Mouse (Mus musculus): ENCODE measurements at regions not wholly inside any gene's neighbourhood (a gene's known extent, or its start where the extent isn't known, plus 50 kb on each side); places are given as distances from the start of the nearest gene placed in this dataset.

- Histone ChIP-seq H3K4me1 (peaks cover 25% of the 10 kb centered on the region), H3K27me3 (no peaks in the 10 kb centered on the region; the same call in 1 of the 2 replicates), H3K9me3 (peaks cover 7% of the 10 kb centered on the region; the same call in 1 of the 2 replicates), H3K9ac (replicated peaks) (no peak overlapping the region), H3K36me3 (no peaks in the 10 kb centered on the region), H3K4me2 (replicated peaks) (no peak overlapping the region), H3K4me3 (no peak overlapping the region), H3K27ac (replicated peaks) (no peak overlapping the region)
- peak; percentile 30; the same call in 1 of the 2 replicates for ATAC-seq (ENCODE audit: low FRiP score, low read depth)
- 71% methylated on average over 3 of the region's 3 CpGs for WGBS
Measured at GRCm38 (mm10) chr11:114544212-114544611, 124.1 kb upstream of the Rpl38 start.

DNA sequence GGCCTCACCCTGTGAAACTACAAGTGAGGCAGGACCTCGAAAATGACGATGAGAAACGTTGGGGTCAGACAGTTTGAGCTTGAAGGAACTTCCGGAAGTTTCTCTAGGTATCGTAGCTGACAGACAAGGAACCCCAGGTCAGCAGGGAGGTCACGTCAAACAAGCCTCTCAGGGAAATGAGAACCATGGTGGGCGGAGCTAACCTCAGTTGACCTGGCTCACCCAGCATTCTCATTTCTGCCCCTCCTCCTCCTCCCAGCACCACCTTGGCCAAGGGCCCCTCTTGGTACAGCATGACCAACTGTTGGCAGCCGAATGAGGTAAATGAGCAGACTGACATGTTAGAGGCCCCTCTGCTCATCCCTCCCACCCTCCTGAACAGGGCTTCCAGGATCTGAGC is 126.2 kb upstream of the Rpl38 start:
- WGBS = 77% methylated on average over 8 of the region's 8 CpGs
- H3K27ac ChIP-seq (replicated peaks) = no peak overlapping the region
- no peak overlapping the region for H3K4me3 ChIP-seq
- no peak overlapping the region for H3K9ac ChIP-seq (replicated peaks)
- no peak for ATAC-seq (ENCODE audit: low FRiP score, low read depth)
- H3K36me3 ChIP-seq = no peaks in the 10 kb centered on the region
- H3K9me3 ChIP-seq = peaks cover 7% of the 10 kb centered on the region; the same call in 1 of the 2 replicates
- H3K27me3 ChIP-seq = no peaks in the 10 kb centered on the region; the same call in 1 of the 2 replicates
- peaks cover 36% of the 10 kb centered on the region for H3K4me1 ChIP-seq
- no peak overlapping the region for H3K4me2 ChIP-seq (replicated peaks)

GRCm38 (mm10) chr11:114540503-114540902 is 127.8 kb upstream of the Rpl38 start:
- 77% methylated on average over 3 of the region's 3 CpGs for WGBS
- Histone ChIP-seq H3K9me3 (peaks cover 7% of the 10 kb centered on the region; the same call in 1 of the 2 replicates), H3K4me1 (peaks cover 45% of the 10 kb centered on the region)

GRCm38 (mm10) chr11:114536616-114537493 is 131.5 kb upstream of the Rpl38 start:
- Histone ChIP-seq H3K9ac (replicated peaks) (no peak overlapping the region), H3K27me3 (no peaks in the 10 kb centered on the region), H3K4me3 (no peak overlapping the region), H3K4me1 (peaks cover 26% of the 10 kb centered on the region), H3K4me2 (replicated peaks) (no peak overlapping the region; the same call in 1 of the 2 replicates), H3K9me3 (peaks cover 7% of the 10 kb centered on the region; the same call in 1 of the 2 replicates), H3K27ac (replicated peaks) (peak overlapping the region; percentile 79), H3K36me3 (no peaks in the 10 kb centered on the region)
- WGBS = 13% methylated on average over 13 of the region's 13 CpGs
- ATAC-seq (ENCODE audit: low FRiP score, low read depth) = peak; percentile 82

More at GRCm38 (mm10) chr11:114540503-114540902, 127.8 kb upstream of the Rpl38 start:
- no peak overlapping the region for H3K27ac ChIP-seq (replicated peaks)
- no peak overlapping the region for H3K9ac ChIP-seq (replicated peaks)
- no peaks in the 10 kb centered on the region; the same call in 1 of the 2 replicates for H3K27me3 ChIP-seq
- H3K4me3 ChIP-seq = no peak overlapping the region
- ATAC-seq (ENCODE audit: low FRiP score, low read depth) = no peak
- H3K36me3 ChIP-seq = no peaks in the 10 kb centered on the region
- H3K4me2 ChIP-seq (replicated peaks) = no peak overlapping the region

GRCm38 (mm10) chr11:114535900-114536299 is 132.4 kb upstream of the Rpl38 start:
- Histone ChIP-seq H3K4me1 (peaks cover 26% of the 10 kb centered on the region), H3K9ac (replicated peaks) (no peak overlapping the region), H3K27me3 (no peaks in the 10 kb centered on the region), H3K27ac (replicated peaks) (peak overlapping the region; percentile 79; the same call in 1 of the 2 replicates), H3K4me3 (no peak overlapping the region), H3K9me3 (peaks cover 6% of the 10 kb centered on the region; the same call in 1 of the 2 replicates), H3K4me2 (replicated peaks) (no peak overlapping the region), H3K36me3 (no peaks in the 10 kb centered on the region)
- no peak for ATAC-seq (ENCODE audit: low FRiP score, low read depth)
- 92% methylated on average over 9 of the region's 9 CpGs for WGBS

GRCm38 (mm10) chr11:114534436-114534835 is 133.9 kb upstream of the Rpl38 start:
- Histone ChIP-seq H3K27me3 (no peaks in the 10 kb centered on the region), H3K4me1 (peaks cover 29% of the 10 kb centered on the region), H3K9me3 (no peaks in the 10 kb centered on the region), H3K36me3 (no peaks in the 10 kb centered on the region), H3K27ac (replicated peaks) (peak overlapping the region; percentile 10; the same call in 1 of the 2 replicates), H3K9ac (replicated peaks) (no peak overlapping the region), H3K4me2 (replicated peaks) (no peak overlapping the region), H3K4me3 (no peak overlapping the region)
- WGBS = 66% methylated on average over 7 of the region's 7 CpGs
- ATAC-seq (ENCODE audit: low FRiP score, low read depth) = no peak

GRCm38 (mm10) chr11:114531241-114531765 is 137.0 kb upstream of the Rpl38 start:
- ATAC-seq (ENCODE audit: low FRiP score, low read depth) = no peak

DNA sequence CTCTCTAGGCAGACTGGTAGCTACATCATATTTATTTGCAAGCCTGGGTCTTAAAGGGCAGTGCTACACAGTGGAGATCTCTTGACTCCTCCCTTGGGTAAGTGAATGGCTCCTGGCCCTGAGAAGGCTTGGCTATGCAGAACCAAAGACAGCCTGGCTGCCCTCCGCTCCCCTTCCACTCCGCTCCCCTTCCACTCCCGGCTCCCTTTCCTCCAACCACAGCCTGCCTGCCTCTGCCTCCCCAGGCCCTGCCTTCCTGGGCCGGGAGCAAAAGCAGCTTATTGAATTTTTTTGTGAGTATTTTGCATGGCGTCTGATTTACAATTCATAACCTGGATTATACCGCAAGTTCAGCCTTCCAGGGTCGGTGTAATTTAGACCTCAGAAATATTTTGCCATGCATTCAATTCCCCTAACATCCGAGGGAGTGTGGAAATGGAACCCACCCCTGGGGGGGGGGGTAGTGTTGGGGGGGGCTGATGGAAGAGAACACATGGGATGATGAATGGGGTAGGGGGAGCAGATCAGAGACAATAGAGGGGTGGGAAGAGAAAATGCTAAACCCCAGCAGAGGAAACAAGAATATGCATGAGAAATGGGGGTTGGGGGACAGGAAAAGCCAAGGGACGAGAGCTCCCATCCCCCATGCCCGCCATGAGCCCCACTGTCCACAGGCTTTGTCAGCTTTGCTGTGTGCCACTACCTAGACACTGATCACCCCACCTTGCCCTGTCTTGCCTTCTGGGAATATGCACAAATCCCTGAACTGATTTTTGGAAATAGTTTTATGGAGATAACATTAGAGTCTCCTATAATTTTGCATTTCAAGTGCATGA is 139.2 kb upstream of the Rpl38 start:
- H3K36me3 ChIP-seq = no peaks in the 10 kb centered on the region
- H3K4me1 ChIP-seq = peaks cover 10% of the 10 kb centered on the region; the same call in 1 of the 2 replicates
- H3K9me3 ChIP-seq = no peaks in the 10 kb centered on the region
- no peak overlapping the region for H3K4me3 ChIP-seq
- peak overlapping the region; percentile 62 for H3K27ac ChIP-seq (replicated peaks)
- no peaks in the 10 kb centered on the region for H3K27me3 ChIP-seq
- peak; percentile 79 for ATAC-seq (ENCODE audit: low FRiP score, low read depth)
- no peak overlapping the region for H3K9ac ChIP-seq (replicated peaks)
- 29% methylated on average over 10 of the region's 10 CpGs for WGBS
- H3K4me2 ChIP-seq (replicated peaks) = 0 out of 2 replicates have a peak overlapping the region, but pooled peaks have one; percentile 1

More at GRCm38 (mm10) chr11:114531241-114531765, 137.0 kb upstream of the Rpl38 start:
- no peaks in the 10 kb centered on the region for H3K9me3 ChIP-seq
- whole genome bisulfite sequencing = 40% methylated on average over 4 of the region's 4 CpGs
- H3K27me3 ChIP-seq = no peaks in the 10 kb centered on the region
- no peaks in the 10 kb centered on the region for H3K36me3 ChIP-seq
- no peak overlapping the region for H3K9ac ChIP-seq (replicated peaks)
- H3K4me2 ChIP-seq (replicated peaks) = no peak overlapping the region
- no peak overlapping the region for H3K4me3 ChIP-seq
- peaks cover 17% of the 10 kb centered on the region for H3K4me1 ChIP-seq
- H3K27ac ChIP-seq (replicated peaks) = no peak overlapping the region

- 0 out of 2 replicates have a peak, but pooled peaks cover 3% of the 10 kb centered on the region for H3K4me1 ChIP-seq
- H3K27me3 ChIP-seq = no peaks in the 10 kb centered on the region; the same call in 1 of the 2 replicates
- H3K4me2 ChIP-seq (replicated peaks) = no peak overlapping the region
- no peak overlapping the region for H3K4me3 ChIP-seq
- no peak for ATAC-seq (ENCODE audit: low FRiP score, low read depth)
- no peaks in the 10 kb centered on the region for H3K9me3 ChIP-seq
- H3K36me3 ChIP-seq = no peaks in the 10 kb centered on the region
- H3K27ac ChIP-seq (replicated peaks) = no peak overlapping the region
- no peak overlapping the region for H3K9ac ChIP-seq (replicated peaks)
- 63% methylated on average over 6 of the region's 6 CpGs for WGBS
Measured at GRCm38 (mm10) chr11:114523444-114524238, 144.7 kb upstream of the Rpl38 start.

DNA sequence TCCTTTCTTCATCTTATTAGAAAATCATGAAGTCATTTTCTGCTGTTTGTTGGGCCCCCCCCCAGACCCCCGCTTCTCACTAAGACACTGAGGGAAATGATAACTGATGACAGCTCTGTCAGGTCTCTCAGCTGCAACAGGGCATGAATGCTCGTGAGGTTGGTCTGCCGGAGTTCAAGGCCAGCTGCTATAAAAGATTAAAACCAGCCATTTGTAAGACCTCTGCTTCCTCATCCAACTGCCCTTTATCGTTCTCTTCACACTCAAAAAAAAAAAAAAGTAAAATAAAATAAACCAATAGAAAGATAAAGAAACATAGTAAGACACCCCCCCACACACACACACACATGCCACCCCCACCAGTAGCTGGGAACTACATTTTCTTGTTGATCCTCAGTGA is 153.0 kb upstream of the Rpl38 start:
- Histone ChIP-seq H3K27ac (replicated peaks) (no peak overlapping the region), H3K36me3 (no peaks in the 10 kb centered on the region), H3K4me1 (peaks cover 17% of the 10 kb centered on the region; the same call in 1 of the 2 replicates), H3K4me2 (replicated peaks) (no peak overlapping the region), H3K9me3 (no peaks in the 10 kb centered on the region), H3K9ac (replicated peaks) (no peak overlapping the region), H3K4me3 (no peak overlapping the region), H3K27me3 (peaks cover 8% of the 10 kb centered on the region)
- no peak for ATAC-seq (ENCODE audit: low FRiP score, low read depth)
- 63% methylated on average over 4 of the region's 4 CpGs for WGBS

- Histone ChIP-seq H3K36me3 (no peaks in the 10 kb centered on the region), H3K4me1 (peaks cover 17% of the 10 kb centered on the region; the same call in 1 of the 2 replicates), H3K4me3 (no peak overlapping the region), H3K27me3 (peaks cover 8% of the 10 kb centered on the region), H3K27ac (replicated peaks) (no peak overlapping the region), H3K4me2 (replicated peaks) (no peak overlapping the region), H3K9me3 (no peaks in the 10 kb centered on the region), H3K9ac (replicated peaks) (no peak overlapping the region)
- 92% methylated on average over 2 of the region's 2 CpGs for WGBS
- ATAC-seq (ENCODE audit: low FRiP score, low read depth) = no peak
Measured at GRCm38 (mm10) chr11:114514126-114514525, 154.2 kb upstream of the Rpl38 start.
